Mouse (Mus musculus) erythroblast, embryonic 14.5 days (primary cell): Measurements from ENCODE around the gene Timp2.

Experiments used
- GATA1 ChIP-seq: IDR thresholded peaks from 2 replicates; pipeline ENCODE4 v1.6.1; 2012; ENCODE audit warnings: low read length, inconsistent platforms, mixed read lengths
- TAL1 ChIP-seq: IDR thresholded peaks from 3 replicates; pipeline ENCODE4 v1.6.1; 2012; ENCODE audit warnings: low read length, inconsistent platforms, mixed read lengths

- no peak for TF ChIP-seq GATA1
- TF ChIP-seq TAL1: no peak
Measured at GRCm38 (mm10) chr11:118399891-118400565, 44.5 kb upstream of the Timp2 start.
